Mouse (Mus musculus) gastrocnemius, postnatal 10 days (tissue): Measurements from ENCODE around the gene Ano6. TPM values are rescaled to one million over a fixed set of nuclear protein-coding genes. Genes with fewer than 3 reads are reported as not detected.
A peak's percentile ranks its signal among the peaks of the same experiment; 100 is the strongest.

Experiments used
- DNase-seq: peaks from one replicate; pipeline ENCODE4 v3.0.0; 2021; ENCODE audit warnings: mixed read lengths
- total RNA-seq, 2 experiments: library from RNA; stranded (reverse); gene quantifications; 2 replicates each; pipeline ENCODE4 v1.2.3; 2021

The Ano6 gene
- total RNA-seq, 2 experiments from 2014 or later, result 64.8 to 76.4 TPM

GRCm38 (mm10) chr15:95768703-95769102 lies 21.9 kb upstream of the Ano6 start:
- no peak for DNase-seq

- peak; percentile 49 for DNase-seq
These were observed 21.1 kb upstream of the Ano6 start for GRCm38 (mm10) chr15:95769576-95769975.

DNA sequence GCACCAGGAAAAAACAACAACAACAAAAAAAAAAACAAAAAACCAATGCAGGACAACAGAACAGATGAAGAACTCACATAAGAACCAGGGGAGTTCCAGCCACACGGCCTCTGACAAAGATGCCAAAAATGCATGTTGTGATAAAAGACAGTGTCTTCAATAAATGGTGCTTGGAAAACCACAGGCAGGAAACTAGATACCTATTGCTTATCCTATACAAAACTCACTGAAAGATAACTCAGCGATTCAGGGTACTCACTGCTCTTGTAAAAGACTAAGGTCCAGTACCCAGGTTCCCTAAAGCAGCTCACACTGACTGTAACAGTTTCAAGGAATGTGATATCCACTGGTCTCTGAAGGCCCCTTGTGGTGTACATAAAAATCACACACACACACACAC lies 20.3 kb upstream of the Ano6 start:
- DNase-seq, result no peak

DNA sequence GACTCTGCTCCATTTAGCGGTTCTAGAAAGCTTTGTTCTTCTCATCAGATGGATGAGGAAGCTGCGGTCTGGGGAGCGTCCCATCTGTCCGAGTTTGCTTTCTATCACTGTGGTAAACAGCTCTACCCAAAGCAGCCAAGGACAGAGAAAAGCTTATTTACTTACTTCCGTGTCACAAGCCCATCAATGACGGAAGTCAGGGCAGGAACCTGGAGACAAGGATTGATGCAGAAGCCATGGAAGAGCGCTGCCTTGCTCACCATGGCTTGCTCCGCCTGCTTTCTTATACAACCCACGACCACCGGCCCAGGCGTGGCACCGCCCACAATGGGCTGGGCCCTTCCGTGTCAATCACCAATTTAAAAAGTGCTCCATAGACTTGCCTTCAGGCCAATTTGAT lies 18.3 kb upstream of the Ano6 start:
- DNase-seq, result no peak

- DNase-seq, result peak; percentile 70
These were observed 17.5 kb upstream of the Ano6 start for GRCm38 (mm10) chr15:95772861-95773836.

- DNase-seq, result no peak
These were observed 16.4 kb upstream of the Ano6 start for GRCm38 (mm10) chr15:95774197-95774596.

DNA sequence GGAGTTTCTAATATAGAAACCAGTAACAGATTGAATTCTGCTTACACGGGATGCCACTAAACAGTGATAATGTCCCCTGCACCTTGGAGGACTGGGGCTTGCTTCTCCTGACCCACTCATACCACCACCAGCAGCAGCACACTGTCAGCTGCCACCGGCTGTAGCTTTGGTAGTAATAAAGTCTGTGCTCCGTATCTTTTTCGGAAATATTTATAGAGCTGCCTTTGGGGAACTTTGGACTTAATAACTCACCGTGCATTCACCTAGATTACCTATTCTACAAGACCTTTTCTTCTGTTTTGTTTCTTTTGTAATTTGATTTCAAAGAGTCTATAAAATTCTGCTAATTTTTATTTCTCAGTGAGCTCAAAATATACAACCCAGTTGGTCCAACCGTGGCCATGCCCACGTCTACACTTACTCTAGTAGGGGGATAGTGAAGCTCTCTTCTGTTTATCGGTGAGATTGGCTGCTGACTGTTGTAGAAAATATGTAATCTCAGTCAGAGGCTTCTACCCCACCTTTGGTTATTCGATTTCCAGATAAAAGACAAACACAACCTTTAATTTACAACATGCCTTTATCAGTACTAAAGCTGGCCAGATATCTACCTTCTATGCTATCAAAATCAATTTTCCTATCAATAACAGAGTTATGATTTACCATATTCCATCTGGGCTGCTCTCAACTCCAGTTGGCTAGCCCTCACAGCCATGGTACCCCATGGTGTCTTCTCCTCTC lies 15.8 kb upstream of the Ano6 start:
- DNase-seq, result no peak

DNA sequence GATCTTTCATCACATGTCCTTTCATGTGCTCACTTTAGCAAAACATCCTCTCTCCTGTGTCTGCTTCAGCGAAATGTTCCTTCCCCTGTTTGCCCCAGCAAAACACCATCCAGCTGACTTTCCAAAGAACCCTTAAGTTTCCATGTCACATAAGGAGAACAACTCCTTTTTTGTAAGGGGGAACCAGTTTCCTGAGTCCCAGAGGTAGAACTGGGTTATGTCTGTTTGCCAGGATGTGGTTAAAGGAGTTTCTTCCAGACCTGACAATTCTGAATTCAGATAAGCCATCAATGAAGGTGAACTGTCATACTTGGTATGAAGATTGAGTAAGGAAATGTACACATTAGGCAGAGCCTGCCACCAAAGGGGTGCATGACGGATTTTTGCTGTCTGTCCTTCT lies 12.9 kb upstream of the Ano6 start:
- DNase-seq, result no peak

GRCm38 (mm10) chr15:95778710-95779109 lies 11.9 kb upstream of the Ano6 start:
- no peak for DNase-seq

DNA sequence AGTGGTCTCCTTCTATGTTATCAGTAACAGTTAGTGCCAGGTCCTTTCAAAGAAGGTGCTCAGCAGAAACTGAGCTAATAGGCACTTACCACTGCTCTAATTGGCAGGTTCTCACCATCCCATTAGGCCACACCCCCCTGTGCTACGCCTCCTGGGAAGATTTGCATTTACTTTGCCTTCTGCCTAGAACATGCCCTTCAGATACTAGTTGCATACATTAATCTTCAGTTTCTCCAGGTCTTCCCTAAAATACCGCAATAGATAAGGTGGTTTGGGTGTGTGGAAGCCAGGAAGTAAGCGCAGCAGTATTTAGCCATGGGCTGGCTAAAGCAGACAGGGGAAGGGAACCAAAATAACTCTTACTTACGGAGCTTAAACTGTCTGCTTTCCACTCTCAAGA lies 4.0 kb upstream of the Ano6 start:
- no peak for DNase-seq

- no peak for DNase-seq
These were observed 3.1 kb upstream of the Ano6 start for GRCm38 (mm10) chr15:95787578-95787977.

DNA sequence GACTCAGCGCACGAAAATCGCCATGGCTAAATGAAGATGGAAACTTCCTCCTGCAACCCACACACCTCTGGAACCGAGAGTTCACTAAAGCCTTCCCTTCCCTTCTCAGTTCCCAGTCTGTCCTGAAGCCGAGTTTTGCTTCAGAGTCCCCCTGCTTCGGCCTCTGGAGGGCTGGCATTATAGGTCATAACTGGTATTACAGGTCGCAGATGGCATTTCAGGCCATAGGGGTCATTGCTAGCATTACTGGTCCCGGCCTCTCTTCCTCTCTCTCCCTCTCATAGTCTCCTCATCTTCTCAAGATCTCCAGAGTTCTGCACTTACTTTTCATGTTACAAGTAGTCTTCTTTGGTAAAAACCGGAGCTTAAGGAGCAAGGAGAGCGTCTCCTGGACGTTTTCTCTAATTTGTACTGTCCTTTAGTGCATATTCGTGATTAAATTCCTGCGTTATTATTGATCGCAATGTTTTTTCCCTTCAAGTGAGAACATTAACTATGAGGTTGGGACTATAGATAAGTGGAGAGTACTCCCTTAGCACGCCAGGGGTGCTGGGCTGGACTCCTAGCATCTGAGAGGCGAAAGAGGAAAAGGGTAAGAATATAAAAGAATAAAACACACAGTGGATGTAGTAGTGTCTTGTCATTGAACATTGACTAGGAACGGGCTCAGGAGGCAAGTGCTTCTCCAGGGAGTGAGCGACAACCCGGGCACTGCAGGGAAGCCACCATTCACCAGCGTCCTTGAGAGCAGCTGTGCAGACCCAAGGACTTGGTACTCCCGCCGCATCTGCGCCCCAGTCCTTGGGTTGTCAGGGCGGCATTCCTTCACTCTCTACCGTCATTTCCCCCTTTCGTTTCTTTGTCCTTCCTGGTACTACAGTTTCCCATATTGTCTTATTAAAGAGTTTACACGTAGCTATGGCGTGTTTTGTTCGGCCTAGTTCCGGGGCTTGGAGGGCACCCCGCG lies 798 bp upstream of the Ano6 start:
- peak; percentile 36 for DNase-seq

- peak; percentile 58 for DNase-seq
These were observed 623 bp downstream of the Ano6 start for GRCm38 (mm10) chr15:95791141-95791791.

DNA sequence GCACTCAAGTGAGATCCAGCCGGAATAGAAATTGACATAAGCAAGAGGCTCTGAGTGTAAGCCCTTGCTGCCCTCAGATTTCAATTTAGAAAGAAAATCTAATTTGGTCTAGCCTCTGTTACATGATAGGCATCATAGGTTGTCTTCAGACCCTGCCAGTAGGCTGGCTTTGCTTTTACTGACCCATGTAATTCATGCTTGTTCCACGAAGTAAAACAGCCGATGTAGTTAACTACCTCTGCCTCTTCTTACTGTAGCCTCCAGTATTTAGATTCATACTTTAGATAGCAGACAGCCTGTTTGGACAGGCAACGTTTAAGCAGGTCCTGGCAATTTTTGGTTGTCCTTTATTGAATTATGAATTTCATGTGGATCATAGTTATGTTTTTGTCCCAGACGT lies 1.2 kb downstream of the Ano6 start:
- no peak for DNase-seq

GRCm38 (mm10) chr15:95792261-95793260 lies 1.9 kb downstream of the Ano6 start:
- DNase-seq, result no peak

DNA sequence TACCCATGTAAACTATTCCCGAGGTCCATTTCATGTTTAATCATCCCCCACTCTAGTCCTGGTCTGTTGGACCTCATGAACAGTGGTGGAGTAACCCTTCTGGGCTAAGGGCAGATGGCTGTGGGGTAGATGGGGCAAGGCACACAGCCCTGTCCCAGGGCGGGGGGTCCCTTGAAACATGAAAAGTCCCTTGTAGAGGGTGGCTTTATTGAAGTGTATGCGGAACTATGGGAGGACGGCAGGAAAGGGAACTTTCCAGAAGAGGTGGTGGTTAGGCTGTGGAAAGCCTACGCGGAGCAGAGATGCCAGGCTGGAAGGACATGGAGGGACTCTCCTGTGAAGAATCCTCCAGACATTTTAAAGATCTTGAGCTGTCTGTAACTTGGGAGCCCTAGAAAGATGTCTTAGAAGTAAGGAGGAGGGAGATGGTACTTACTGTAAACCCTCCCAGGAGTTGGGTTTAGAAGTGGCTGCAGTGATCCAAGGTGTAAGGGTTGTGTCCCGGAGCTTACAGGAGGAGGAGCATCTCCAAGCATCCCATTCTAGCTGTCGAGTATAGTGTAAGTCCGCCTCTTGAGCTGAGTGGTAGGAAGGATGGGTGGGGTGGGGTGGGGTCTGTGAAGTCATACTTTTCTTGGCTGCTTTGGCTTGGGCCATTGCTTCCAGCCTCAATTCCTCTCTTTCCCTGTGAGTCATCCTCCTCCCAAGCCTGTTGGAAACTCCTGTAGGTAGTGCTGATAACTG lies 3.3 kb downstream of the Ano6 start:
- no peak for DNase-seq

DNA sequence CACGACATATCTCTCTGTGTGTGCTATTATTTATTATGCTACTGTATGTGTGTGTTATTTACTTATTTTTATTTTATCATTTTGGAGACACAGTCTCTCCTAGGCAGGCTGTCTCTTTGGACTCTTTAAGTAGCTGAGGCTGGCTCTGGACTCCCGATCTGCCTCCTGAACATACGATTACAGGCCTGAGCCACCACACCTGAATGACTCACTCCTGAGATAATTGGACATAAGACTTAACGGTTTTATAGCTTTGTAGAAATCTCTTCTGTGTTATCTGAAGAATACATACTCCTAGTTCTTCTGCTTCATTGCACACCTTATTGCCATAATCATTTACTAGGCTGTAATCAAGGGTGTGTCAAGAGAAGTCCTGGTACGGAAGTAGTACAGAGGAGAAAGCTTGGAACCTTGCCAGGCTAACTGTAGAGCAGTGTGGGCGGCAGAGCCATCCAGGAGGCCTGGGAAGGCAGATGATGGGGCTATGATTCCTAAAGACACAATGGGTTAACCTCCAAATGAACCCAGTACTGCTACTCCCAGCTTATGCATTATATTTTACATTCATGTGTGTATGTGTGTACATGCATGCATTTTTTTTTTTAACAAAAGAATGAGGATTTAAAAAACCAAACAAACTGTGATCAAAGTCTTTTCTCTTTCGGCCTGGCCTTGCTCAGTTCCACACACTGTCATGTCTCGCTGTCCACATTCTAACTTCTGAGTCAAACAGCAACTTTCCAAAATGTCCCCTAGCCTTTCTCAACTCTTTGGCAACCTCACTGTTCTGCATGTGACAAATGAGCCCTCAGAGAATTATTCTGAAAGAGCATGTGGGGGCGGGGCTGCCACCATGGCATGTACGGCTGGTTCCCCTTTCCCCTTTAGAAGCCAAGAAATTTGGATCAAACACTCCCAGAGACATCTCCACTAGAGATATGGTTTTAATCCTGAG lies 4.2 kb downstream of the Ano6 start:
- DNase-seq, result no peak

DNA sequence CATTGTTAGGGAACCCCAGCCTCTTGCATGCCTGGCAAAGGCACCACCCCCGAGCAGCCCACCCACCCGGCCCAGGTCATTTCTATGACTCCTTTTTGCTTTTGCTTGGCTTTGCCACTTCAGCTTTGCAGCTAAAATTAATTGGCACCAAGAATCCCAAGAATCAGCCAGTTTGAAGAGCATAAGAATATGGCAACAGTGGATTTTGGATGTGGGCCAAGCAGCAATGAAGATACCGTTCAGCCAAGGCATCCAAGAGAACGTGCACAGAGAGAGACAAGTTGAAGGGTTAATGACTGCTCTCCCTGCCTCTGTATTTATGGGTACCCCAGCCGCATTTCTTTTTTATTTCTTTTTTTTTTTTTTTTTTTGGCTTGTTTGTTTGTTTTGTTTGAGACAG lies 5.4 kb downstream of the Ano6 start:
- DNase-seq, result no peak
